Mouse (Mus musculus) midbrain, embryonic 15.5 days (tissue): ENCODE results near the gene C77080. TPM values are rescaled to one million over a fixed set of nuclear protein-coding genes. Genes with fewer than 3 reads are reported as not detected.

Experiments used
- ATAC-seq: fragments of 200-750 bp; cut with Nextera tagmentation; replicated peaks from 2 replicates; pipeline ENCODE4 v1.8.0; 2017; ENCODE audit warnings: moderate TSS enrichment
- H3K27ac ChIP-seq: fragments of 300-500 bp; sonication (generic); 2 replicates; pipeline ENCODE4 v1.5.1; 2015; ENCODE audit warnings: mild to moderate bottlenecking, inconsistent platforms
- H3K27me3 ChIP-seq: fragments of 300-500 bp; sonication (generic); replicated peaks from 2 replicates; pipeline ENCODE4 v1.6.1; 2015; ENCODE audit warnings: inconsistent platforms
- H3K36me3 ChIP-seq: fragments of 300-500 bp; sonication (generic); replicated peaks from 2 replicates; pipeline ENCODE4 v1.6.1; 2015; ENCODE audit warnings: inconsistent platforms
- H3K4me1 ChIP-seq: fragments of 300-500 bp; sonication (generic); 2 replicates; pipeline ENCODE4 v1.6.1; 2015; ENCODE audit warnings: inconsistent platforms
- H3K4me2 ChIP-seq: fragments of 300-500 bp; sonication (generic); 2 replicates; pipeline ENCODE4 v1.6.1; 2015; ENCODE audit warnings: inconsistent platforms, mild to moderate bottlenecking, moderate library complexity
- H3K4me3 ChIP-seq: fragments of 300-500 bp; sonication (generic); 2 replicates; pipeline ENCODE4 v1.5.1; 2015; ENCODE audit warnings: mild to moderate bottlenecking, inconsistent platforms
- H3K9ac ChIP-seq: fragments of 300-500 bp; sonication (generic); 2 replicates; pipeline ENCODE4 v1.6.1; 2015; ENCODE audit warnings: mild to moderate bottlenecking, inconsistent platforms
- H3K9me3 ChIP-seq: fragments of 300-500 bp; sonication (generic); 2 replicates; pipeline ENCODE4 v1.6.1; 2016; ENCODE audit warnings: inconsistent platforms
- WGBS: fragments of 180-500 bp; shearing (Covaris S2); methylation state at CpG from one replicate; pipeline ENCODE4 v1.1.7; 2015; ENCODE audit warnings: mixed read lengths; 5-methylcytosine and 5-hydroxymethylcytosine counted together
- polyA plus RNA-seq: library from polyadenylated mRNA; unstranded; fragments of >200 nt; fragmentation: Nextera tagmentation; extraction: Ambion mirVana; gene quantifications from 2 replicates; pipeline ENCODE4 v1.2.1, GENCODE M21; 2015

C77080 gene
- polyA plus RNA-seq, 1 experiment from 2014 or later, result 9.7 TPM

GRCm38 (mm10) chr4:129287472-129287981 lies 26.3 kb upstream of the C77080 start, which contains the start of gene Sync:
Gene Sync, plus strand, starts transcription at chr4:129287617.
- Histone ChIP-seq H3K27me3 (peaks cover 8% of the 10 kb centered on the region), H3K4me1 (peaks cover 18% of the 10 kb centered on the region), H3K36me3 (no peaks in the 10 kb centered on the region), H3K9ac (peak within 1 kb of the TSS; percentile 51), H3K4me3 (peak within 1 kb of the TSS; percentile 50), H3K4me2 (peak within 1 kb of the TSS; percentile 95), H3K9me3 (no peaks in the 10 kb centered on the region), H3K27ac (no peak within 1 kb of the TSS)
- no peak; the same call in 1 of the 2 replicates for ATAC-seq
- WGBS, result under 1% methylated on average over 47 of the region's 53 CpGs

- WGBS, result 3% methylated on average over 28 of the region's 28 CpGs
- ATAC-seq, result no peak
These were observed 25.7 kb upstream of the C77080 start for GRCm38 (mm10) chr4:129286683-129287471.

GRCm38 (mm10) chr4:129286001-129286682 lies 24.9 kb upstream of the C77080 start:
- Histone ChIP-seq H3K4me3 (no peak overlapping the region), H3K4me2 (peak overlapping the region; percentile 95), H3K9me3 (no peaks in the 10 kb centered on the region), H3K36me3 (no peaks in the 10 kb centered on the region), H3K9ac (no peak overlapping the region), H3K27ac (no peak overlapping the region), H3K4me1 (peaks cover 18% of the 10 kb centered on the region), H3K27me3 (peaks cover 8% of the 10 kb centered on the region)
- ATAC-seq, result no peak
- 58% methylated on average over 5 of the region's 5 CpGs for WGBS

More at GRCm38 (mm10) chr4:129286683-129287471, 25.7 kb upstream of the C77080 start:
- Histone ChIP-seq H3K36me3 (no peaks in the 10 kb centered on the region), H3K9me3 (no peaks in the 10 kb centered on the region), H3K9ac (peak overlapping the region; percentile 51), H3K4me2 (peak overlapping the region; percentile 95), H3K4me3 (peak overlapping the region; percentile 50), H3K27ac (no peak overlapping the region), H3K27me3 (peaks cover 8% of the 10 kb centered on the region), H3K4me1 (peaks cover 18% of the 10 kb centered on the region)

GRCm38 (mm10) chr4:129284685-129285084 lies 23.5 kb upstream of the C77080 start:
- peaks cover 8% of the 10 kb centered on the region for H3K27me3 ChIP-seq
- 87% methylated on average over 2 of the region's 2 CpGs for WGBS
- H3K4me2 ChIP-seq, result no peak overlapping the region
- no peak overlapping the region for H3K27ac ChIP-seq
- no peak overlapping the region for H3K9ac ChIP-seq
- H3K4me1 ChIP-seq, result peaks cover 18% of the 10 kb centered on the region
- no peak for ATAC-seq
- no peaks in the 10 kb centered on the region for H3K36me3 ChIP-seq
- H3K9me3 ChIP-seq, result no peaks in the 10 kb centered on the region
- no peak overlapping the region for H3K4me3 ChIP-seq

GRCm38 (mm10) chr4:129283226-129283625 lies 22.0 kb upstream of the C77080 start:
- no peak for ATAC-seq
- peaks cover 8% of the 10 kb centered on the region for H3K27me3 ChIP-seq
- no peak overlapping the region for H3K4me3 ChIP-seq
- 91% methylated on average over 5 of the region's 5 CpGs for WGBS
- H3K4me1 ChIP-seq, result peaks cover 18% of the 10 kb centered on the region
- no peak overlapping the region for H3K4me2 ChIP-seq
- no peaks in the 10 kb centered on the region for H3K9me3 ChIP-seq
- H3K9ac ChIP-seq, result no peak overlapping the region
- no peak overlapping the region for H3K27ac ChIP-seq
- H3K36me3 ChIP-seq, result no peaks in the 10 kb centered on the region

- Histone ChIP-seq H3K4me2 (no peak overlapping the region), H3K27ac (no peak overlapping the region), H3K36me3 (no peaks in the 10 kb centered on the region), H3K27me3 (peaks cover 8% of the 10 kb centered on the region), H3K4me3 (no peak overlapping the region), H3K9me3 (no peaks in the 10 kb centered on the region), H3K4me1 (peaks cover 15% of the 10 kb centered on the region), H3K9ac (no peak overlapping the region)
- WGBS, result 84% methylated on average over 5 of the region's 5 CpGs
- ATAC-seq, result no peak
These were observed 21.6 kb upstream of the C77080 start for GRCm38 (mm10) chr4:129282786-129283185.

GRCm38 (mm10) chr4:129276453-129276865 lies 15.3 kb upstream of the C77080 start:
- no peaks in the 10 kb centered on the region for H3K36me3 ChIP-seq
- no peak overlapping the region for H3K9ac ChIP-seq
- H3K4me2 ChIP-seq, result no peak overlapping the region
- no peak for ATAC-seq
- no peak overlapping the region for H3K4me3 ChIP-seq
- WGBS, result 2% methylated on average over 18 of the region's 18 CpGs
- H3K4me1 ChIP-seq, result peaks cover 4% of the 10 kb centered on the region; the same call in 1 of the 2 replicates
- no peak overlapping the region for H3K27ac ChIP-seq
- H3K27me3 ChIP-seq, result no peaks in the 10 kb centered on the region
- H3K9me3 ChIP-seq, result no peaks in the 10 kb centered on the region

- Histone ChIP-seq H3K9me3 (no peaks in the 10 kb centered on the region), H3K4me2 (no peak overlapping the region), H3K36me3 (no peaks in the 10 kb centered on the region), H3K4me1 (peaks cover 4% of the 10 kb centered on the region; the same call in 1 of the 2 replicates), H3K27me3 (no peaks in the 10 kb centered on the region), H3K27ac (no peak overlapping the region), H3K9ac (no peak overlapping the region), H3K4me3 (no peak overlapping the region)
- WGBS, result 52% methylated on average over 5 of the region's 5 CpGs
- no peak for ATAC-seq
These were observed 11.5 kb upstream of the C77080 start for GRCm38 (mm10) chr4:129272756-129273046.

GRCm38 (mm10) chr4:129271991-129272755 lies 11.0 kb upstream of the C77080 start:
- Histone ChIP-seq H3K4me3 (no peak overlapping the region), H3K9ac (no peak overlapping the region), H3K4me1 (peaks cover 4% of the 10 kb centered on the region; the same call in 1 of the 2 replicates), H3K9me3 (no peaks in the 10 kb centered on the region), H3K27me3 (no peaks in the 10 kb centered on the region), H3K36me3 (no peaks in the 10 kb centered on the region), H3K4me2 (no peak overlapping the region), H3K27ac (no peak overlapping the region)
- no peak for ATAC-seq
- WGBS, result 26% methylated on average over 15 of the region's 15 CpGs

GRCm38 (mm10) chr4:129268698-129269097 lies 7.5 kb upstream of the C77080 start:
- 68% methylated on average over 1 of the region's 1 CpGs for WGBS

GRCm38 (mm10) chr4:129266821-129267220 lies 5.6 kb upstream of the C77080 start:
- Histone ChIP-seq H3K4me3 (no peak overlapping the region), H3K27ac (no peak overlapping the region), H3K4me1 (no peaks in the 10 kb centered on the region), H3K36me3 (no peaks in the 10 kb centered on the region), H3K4me2 (no peak overlapping the region), H3K27me3 (no peaks in the 10 kb centered on the region), H3K9ac (no peak overlapping the region), H3K9me3 (no peaks in the 10 kb centered on the region)
- WGBS, result 55% methylated on average over 5 of the region's 5 CpGs
- ATAC-seq, result no peak

More at GRCm38 (mm10) chr4:129268698-129269097, 7.5 kb upstream of the C77080 start:
- no peak overlapping the region for H3K27ac ChIP-seq
- H3K4me2 ChIP-seq, result no peak overlapping the region
- no peak overlapping the region for H3K4me3 ChIP-seq
- ATAC-seq, result no peak
- H3K9ac ChIP-seq, result no peak overlapping the region
- no peaks in the 10 kb centered on the region for H3K9me3 ChIP-seq
- no peaks in the 10 kb centered on the region for H3K4me1 ChIP-seq
- H3K36me3 ChIP-seq, result no peaks in the 10 kb centered on the region
- no peaks in the 10 kb centered on the region for H3K27me3 ChIP-seq

GRCm38 (mm10) chr4:129266191-129266590 lies 5.0 kb upstream of the C77080 start:
- WGBS, result 91% methylated on average over 4 of the region's 4 CpGs
- H3K9me3 ChIP-seq, result no peaks in the 10 kb centered on the region
- no peak overlapping the region for H3K9ac ChIP-seq
- H3K27ac ChIP-seq, result no peak overlapping the region
- H3K36me3 ChIP-seq, result no peaks in the 10 kb centered on the region
- H3K4me2 ChIP-seq, result no peak overlapping the region
- no peaks in the 10 kb centered on the region for H3K4me1 ChIP-seq
- H3K27me3 ChIP-seq, result no peaks in the 10 kb centered on the region
- ATAC-seq, result no peak
- no peak overlapping the region for H3K4me3 ChIP-seq
